Mouse (Mus musculus) cerebellum, adult 8-10 months (tissue): ENCODE measurements at regions not wholly inside any gene's neighbourhood (a gene's known extent, or its start where the extent isn't known, plus 50 kb on each side); places are given as distances from the start of the nearest gene placed in this dataset.

Source experiments
- DNase-seq: peaks from one replicate; pipeline ENCODE4 v3.0.0; 2022

DNA sequence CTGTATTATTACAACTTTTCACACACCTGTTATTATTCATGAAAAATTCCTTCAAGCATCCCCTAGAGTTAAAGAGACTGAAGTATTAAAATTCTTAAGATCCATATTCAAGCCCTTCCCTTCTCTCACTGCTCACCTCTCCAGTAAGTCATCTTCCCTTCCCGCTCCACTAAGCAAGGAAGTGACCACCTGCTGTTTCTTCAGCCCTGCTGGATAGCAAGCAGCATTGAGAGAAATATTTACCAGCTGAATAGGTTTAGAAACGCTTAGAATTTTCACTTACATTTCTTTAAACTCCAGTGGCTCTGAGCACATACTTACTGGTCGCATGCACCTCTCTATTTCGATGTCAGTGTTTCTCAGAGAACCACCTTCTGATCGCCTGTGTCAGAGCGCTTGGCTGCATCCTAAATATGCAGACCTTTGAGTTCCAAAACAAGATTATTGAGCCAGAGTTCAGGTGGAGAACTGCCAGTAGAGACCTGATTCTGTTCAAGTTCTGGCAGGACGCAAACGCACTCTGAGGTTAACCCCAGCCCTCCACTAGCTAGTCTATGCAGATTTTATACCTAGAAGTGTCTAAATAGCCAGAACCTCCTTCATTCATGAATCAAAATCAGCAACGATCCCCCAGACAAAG, 314.9 kb downstream of the Mllt3 start:
- no peak for DNase-seq

DNA sequence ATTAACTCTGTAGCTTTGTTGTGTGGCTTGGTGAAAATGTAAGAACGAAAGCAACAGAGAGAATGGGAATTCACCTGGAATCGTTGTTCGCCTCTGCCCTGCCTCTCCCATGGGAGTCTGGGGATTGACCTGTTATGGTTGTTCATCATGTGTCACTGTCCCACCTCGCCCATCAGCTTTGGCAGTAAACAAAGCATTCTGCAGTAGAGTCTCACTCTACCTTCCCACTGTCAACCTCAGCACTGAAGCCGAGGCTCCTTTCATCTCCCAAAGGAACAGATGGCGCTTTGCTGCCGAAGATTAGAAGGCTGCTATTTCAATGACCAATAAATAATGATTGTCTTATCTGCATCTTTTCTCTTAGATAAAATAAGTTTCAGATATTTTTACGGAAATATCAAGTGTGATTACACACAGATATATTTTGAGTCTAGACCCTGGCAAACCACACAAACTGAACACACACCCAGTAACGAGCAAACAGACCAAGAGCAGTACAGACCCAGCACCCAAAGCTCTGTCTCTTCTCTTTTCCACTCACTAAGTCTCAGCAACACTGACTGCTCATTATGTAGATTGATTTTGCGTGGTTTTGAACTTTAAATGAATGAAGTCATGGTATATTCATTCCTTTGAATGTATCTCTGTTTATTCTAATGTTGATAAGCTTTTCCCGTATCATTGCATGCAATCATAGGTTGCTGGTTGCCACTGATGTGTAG, 317.8 kb downstream of the Mllt3 start:
- no peak for DNase-seq

DNA sequence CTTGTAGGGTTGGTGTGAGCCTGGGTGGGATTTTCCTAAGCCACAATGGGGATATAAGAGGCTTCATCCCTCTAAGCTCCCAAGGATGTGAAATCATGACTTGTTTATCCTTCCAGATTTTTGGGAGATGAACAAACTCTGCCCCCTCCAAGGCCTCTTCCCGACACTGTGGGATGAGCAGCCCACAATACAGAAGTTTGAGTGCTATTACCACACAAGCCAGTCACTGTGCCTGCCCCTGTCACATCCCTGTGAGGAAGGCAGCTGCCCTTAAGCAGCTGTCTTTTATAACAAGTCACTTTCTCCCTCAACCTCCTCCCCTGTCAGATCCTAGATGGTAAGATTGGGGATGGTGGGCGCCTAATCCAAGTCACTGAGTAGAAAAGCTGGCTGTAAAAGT, 320.5 kb downstream of the Mllt3 start:
- no peak for DNase-seq

DNA sequence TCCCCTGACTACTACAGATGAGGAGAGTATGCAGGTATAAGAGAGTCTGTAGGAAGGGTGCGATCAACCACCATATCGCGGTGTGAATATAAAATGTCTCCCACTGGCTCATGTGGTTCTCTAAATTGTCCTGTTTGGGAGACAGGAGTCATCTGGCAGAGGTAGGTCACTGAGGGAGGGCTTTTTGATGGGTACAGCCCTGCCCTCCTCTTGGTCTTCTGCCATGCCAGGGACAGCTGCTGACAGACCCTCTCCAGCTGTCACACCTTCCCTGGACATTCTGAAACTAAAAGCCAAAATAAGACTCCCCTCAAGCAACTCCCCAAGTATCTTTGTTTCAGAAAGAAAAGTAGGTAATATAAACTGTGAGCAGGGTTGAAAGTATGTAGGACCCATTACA, 320.9 kb downstream of the Mllt3 start:
- DNase-seq, result no peak

DNA sequence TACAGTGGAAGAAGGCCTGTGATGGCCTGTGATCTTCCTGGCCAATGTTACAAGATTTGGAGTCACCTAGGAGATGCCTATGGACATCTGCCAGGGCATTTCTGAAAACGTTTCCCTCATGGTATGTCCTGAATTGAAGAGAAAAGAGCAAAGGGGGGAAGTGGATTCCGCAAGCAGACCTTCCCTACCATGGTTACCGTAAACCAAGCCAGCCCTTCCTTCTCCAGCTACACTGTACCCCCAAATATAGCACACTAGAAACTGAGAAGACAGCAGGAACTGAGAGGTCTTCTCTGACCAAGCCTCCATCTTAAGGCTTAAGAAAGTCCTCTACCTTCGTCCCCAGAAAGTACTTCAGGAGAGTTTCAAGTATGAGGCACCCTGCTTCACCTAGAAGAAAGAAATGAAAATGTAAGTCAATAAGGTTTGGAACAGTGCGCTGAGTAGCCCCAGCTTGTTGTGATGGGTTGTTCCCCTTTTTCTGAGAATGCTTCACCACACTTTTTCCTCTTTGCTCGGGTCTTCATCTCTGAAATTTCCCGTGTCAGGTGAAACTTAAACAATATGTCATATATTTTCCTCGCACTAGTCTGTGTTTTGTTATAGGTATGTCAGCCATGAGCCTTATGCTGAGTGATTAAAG, 321.9 kb downstream of the Mllt3 start:
- no peak for DNase-seq

DNA sequence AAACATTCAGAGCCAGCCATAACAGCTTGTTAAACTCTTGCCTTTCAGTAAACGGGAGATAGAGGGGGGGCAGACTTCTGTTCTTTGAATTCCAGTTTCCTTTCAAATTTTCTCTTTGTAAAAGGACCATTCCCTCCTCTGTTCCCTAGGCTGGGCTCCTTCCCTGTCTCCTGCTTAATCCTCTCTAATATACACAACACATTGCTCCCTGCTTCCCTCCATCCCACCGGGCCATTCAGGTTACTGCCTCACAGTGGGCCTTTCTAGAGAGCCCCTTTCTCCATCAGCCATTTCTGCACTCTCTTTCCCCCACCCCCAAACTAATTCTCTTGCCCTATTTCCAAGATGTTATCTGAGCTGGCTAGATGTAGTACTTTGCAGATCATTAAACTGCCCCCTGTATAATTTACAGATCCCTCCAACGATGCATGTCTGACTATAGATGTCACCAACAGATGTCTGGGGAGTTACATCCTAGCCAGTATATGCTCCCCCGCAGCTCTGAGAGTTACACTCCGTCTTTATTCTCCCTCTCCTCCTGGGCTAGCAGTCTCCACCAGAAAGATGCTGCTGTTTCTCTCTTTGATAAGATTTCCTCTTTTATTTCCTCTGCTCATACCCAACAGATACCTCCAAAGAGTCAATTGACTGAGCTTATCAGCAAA, 324.1 kb downstream of the Mllt3 start:
- no peak for DNase-seq

DNA sequence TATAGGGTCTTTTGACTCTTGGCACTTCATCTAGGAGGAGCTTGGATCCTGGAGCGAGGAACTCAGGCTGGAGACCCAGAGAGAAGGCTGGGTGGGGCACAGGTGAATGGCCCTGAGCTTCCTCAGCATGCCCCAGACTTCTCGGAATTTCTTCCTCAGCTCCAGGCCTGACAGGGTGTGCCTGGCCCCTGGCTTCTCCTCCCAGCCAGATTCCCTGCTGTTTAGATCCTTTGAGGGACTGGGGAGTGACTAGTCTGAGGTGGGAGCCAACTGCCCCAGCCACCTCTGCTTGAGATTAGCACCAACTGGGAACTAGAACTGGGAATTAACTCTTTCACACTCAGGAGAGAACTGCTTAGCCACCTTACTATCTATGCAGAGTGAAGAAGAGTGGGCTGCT, 325.8 kb downstream of the Mllt3 start:
- DNase-seq, result no peak

DNA sequence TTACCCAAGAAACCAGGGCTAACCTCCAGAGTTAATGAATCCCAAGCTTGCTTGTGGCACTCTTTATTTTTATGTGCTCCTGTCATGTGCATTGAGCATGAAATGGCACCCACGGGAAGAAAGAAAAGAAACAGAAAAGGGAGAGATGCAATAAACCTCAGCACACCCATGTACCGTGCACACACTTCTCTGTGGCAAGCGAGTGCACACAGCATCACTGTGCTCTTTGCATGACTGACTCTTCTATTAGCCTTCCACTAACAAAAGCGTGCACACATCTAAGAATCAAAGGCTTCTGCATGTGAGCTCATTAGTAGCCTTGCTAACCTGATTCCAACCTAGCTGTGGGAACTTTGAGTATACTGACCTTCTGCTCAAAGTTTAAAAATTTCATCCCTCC, 330.3 kb downstream of the Mllt3 start:
- no peak for DNase-seq

DNA sequence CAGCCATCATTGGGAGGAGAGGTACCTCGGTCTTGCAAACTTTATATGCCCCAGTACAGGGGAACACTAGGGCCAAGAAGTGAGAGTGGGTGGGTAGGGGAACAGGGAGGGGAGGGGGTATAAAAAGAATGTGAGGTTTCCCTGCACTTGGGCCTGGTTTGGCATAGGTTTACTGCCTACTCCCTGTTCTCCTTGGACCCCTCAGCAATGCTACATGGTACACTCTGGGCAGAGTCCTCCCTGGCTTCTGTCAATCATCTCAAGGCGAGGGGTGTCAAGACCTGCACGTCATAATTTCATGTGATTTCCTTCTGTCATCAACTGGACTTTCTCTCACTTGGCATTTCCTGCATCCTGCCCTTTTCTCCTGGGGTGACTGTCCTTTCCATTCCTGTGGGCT, 330.9 kb downstream of the Mllt3 start:
- no peak for DNase-seq

DNA sequence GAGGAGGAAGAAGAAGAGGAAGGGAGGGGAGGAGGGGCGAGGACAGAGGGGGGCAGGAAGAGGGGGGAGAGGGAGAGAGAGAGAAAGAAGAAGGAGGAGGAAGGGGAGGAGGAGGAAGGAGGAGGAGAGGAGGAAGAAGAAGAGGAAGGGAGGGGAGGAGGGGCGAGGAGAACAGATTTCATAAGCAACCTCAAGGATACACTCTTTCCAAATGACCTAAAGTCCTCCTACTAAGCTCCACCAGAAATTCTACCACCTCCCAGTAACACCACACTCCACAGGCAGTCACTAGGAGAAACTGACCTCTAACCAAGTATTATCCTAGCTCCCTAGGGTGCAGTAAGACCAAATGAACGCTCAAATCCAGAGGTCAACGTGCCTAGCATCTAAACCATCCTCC, 332.1 kb downstream of the Mllt3 start:
- DNase-seq, result no peak

DNA sequence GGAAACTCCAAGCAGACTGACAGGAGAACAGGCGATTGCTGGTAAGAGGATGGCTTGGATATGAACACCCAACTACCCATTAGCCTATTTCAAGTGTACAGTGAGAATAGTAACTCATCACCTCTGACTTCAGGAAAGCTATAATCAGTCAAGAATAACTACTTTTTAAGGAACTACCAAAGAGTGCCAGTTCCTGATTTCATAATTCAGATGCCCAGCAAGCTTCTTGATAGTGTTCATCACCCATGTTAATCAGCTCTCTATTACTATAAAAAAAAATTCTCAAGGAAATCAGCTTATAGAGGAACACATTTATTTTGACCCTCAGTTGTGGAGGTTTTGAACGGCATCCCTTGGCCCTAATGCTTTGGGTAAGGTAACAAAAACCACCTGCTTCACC, 332.7 kb downstream of the Mllt3 start:
- DNase-seq, result no peak

DNA sequence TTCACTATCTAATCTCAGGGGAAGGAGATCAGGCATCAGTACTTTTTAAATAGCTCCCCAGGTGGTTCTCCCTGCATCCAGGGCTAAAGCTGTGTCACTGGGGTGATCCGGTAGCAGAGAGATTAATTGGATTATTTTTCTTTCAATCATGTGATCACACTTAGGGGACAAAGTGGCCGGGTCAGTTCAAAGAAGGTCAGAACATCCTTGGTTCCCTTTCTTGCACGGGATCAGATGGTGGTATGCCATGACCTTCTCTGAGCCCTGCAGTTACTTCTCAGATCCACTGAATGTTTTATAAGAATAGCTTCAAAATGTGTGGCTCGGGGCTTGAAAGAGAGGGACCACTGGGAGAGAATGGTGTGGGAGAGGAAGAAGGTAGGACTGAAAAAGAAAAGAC, 333.6 kb downstream of the Mllt3 start:
- no peak for DNase-seq

DNA sequence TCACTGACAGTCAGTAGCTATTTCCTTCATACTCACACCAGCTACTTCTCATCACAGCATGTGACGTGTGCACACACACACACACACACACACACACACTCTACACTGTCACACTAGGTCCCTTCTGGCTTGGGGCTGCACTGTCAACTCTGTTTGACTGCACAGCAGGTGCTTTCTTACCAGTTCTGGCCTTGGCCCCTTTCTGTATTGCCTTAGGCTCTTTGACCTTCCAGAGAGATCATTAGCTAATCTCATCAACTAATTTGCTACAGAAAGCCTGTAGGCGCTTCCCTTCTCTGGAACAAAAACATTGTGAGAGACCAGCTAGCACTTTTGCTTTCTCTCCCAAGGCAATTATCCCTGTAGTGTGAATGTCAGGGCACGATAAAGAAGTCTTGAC, 334.4 kb downstream of the Mllt3 start:
- DNase-seq, result no peak

DNA sequence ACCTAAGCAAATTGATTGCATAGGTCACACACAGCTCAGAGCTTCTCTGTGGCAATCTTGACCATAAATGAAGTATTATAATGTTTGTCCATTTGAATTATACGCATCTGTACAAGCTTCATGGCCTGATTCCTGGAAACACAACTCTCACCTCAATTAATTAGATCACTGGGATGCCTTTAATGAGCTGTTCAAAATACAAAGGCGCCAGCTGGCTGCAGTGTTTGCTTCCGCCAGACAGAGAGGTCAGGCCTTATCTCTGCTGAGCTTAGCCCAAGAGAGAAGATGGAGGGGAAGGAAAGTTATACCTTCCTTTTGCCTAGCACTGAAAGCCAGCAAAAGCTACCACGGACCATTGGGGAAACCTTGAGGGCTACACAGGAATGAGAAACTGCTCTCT, 336.2 kb downstream of the Mllt3 start:
- DNase-seq, result no peak

DNA sequence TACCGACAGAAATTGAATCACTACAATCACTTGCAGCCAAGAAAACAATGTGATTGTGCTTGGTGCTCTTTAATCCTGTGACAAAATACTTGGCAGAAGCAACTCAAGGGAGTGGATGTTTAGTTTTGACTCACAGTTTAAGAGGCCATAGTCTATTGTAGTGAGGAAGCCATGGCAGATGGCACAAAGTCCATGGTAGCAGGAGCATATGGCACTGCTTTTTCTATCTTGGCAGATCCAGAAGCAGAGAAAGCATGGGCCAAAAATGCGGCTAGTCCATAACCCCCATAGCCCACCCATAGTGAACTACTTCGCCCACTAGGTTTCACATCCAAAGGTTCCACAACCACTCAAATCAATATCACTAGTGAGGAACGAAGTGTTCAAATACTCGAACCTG, 337.4 kb downstream of the Mllt3 start:
- DNase-seq, result no peak

DNA sequence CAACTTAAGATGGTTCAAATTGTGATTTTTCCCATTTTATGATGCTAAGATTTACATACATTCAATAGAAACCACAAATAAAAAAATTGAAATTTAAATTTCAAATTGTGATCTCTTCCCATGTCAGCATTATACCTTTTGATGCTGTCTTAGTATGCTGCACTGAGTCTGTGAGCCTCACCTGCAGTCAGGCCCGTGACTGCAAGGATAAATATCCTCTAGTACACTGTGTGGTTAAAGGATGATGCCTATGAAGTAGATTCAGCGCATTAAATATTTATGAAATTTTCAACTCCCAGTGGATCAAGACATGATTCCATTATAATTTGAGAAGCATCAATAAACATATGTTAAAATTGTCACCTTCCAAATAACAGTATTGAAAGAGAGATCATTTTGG, 340.4 kb downstream of the Mllt3 start:
- DNase-seq, result no peak

DNA sequence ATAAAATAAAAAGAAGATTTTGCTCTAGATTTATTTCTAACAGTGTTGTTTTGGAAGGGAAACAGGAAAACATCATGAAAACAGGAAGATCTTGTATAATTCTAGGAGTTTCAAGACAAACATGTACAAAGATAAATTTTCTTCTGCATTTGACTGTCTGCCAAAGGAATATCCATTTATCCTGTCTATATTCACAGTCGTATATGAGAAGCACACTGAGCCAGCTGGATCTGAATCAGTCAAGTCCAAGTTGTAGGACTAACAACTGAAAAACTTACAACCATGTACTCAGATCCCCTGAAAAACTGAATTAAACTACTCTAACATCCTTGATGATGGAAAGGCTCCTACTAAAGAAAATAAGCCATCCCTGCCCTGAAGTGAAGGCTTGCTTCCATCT, 348.2 kb downstream of the Mllt3 start:
- DNase-seq, result no peak

DNA sequence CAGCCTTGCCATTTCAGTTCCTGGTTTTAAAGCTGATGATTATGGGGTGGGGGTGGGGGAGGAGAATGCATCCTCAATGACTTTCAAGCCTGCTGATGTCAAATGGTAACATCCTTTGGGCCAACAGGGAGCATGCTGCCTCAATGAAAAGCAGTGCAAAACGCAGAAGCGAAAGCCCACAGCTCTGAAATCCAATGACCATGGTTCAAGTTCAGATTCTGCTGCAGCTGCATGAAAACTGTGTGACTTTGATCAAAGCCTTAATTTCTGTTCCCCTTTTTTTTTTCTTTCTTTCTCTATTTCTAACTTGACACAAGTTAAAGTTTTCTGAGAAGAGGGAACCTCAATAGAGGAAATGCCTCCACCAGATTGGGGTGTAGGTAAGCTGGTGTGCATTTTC, 350.4 kb downstream of the Mllt3 start:
- DNase-seq, result no peak

DNA sequence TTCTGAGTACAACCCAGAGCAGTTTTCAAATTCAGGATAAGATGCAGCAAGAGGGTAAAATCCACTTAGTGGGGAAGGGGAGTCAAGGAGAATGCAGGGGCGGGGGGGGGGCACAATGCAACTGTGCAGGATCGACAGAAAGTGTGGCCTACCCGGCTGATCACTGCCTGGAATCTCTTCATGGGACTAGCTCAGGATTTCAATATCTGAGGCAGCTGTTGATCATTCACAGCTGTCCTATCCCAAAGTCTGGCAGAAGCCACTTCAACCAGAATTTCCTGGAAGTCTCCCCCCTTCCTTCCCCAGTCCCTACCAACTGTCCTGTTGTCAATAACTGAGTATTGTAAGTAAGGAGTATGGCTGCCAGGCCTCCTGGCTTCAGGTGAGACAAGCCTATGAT, 362.1 kb downstream of the Mllt3 start:
- DNase-seq, result no peak

DNA sequence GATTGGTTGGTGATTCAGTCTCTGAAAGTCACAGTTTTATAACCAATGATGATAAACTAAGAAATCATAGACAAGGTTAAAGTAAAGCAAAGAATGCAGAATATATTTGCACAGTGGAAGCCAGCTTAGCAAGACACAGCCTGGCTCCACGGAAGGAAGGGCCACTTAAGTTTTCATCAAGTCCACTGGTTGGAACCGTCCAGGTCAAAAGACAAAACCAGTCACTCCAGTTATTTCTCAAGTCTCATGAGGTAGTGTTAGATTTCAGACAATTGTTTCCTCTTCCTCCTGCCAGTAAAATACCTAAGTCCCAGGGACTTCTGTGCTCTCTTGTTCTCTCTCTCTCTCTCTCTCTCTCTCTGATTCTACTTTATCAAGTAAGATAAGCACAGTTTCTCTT, 363.0 kb downstream of the Mllt3 start:
- DNase-seq, result no peak

DNA sequence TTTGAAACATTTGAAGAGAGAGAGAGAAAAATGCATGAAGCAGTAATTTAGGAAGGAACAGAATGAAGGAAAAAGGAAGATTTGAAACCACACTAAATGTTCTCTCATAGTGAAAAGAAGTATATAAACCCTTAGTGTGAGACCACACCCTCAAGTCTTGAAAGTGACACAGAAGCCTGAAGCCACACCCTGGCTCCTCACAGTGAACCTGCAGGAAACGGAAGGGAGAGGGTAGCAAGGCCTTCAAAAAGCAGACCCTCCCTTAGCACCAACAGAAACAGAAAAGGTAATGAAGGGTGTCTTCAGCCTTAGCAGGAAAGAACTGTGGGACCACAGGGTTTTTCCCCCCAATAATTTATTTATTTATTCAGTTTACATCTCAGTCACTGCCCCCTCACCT, 363.7 kb downstream of the Mllt3 start:
- no peak for DNase-seq

DNA sequence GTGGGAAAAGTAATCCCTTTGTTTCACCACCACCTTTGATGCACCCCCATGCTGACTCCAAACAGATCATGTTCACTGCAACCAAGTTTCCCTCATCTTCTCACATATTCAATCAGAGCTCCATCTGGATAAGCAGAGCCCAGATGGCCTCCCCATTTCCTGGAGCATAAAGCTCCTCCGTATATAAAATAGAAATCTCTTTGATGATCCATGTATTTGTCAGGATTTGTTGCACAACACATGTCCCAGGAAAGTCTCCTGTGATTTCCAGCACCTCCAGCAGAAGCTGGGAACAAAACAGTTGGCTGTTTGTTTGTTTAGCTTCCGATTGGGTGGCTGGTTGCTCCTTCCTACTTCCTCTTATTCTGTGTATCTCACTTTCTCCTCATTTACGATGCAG, 364.9 kb downstream of the Mllt3 start:
- no peak for DNase-seq

DNA sequence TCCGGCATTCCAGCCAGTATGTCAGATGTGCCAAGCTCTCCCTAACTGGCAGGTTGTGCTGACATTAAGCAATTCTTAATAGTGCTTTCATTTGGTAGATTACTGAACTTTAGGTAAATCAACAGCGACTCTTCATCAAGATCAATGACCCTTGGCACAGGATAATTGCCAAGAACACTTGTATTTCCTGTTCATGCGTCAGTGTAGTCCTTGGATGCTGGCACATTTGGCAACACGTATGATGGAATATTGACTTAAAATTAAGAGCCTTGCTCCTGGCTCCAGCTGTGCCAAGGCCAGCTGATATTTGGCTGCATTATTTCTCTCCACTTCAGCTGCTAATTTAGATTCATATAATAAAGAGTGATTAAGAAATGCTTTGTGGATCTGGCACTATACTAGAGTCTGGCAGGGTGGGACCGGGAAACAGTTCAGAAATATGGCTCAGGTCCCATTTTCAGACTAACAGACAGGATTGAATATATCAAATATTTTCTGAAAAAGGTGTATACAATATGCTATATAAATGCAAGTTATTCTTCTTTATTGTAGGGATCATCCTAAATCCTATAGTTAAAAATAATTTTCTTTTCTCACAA, 365.5 kb downstream of the Mllt3 start:
- DNase-seq, result no peak

DNA sequence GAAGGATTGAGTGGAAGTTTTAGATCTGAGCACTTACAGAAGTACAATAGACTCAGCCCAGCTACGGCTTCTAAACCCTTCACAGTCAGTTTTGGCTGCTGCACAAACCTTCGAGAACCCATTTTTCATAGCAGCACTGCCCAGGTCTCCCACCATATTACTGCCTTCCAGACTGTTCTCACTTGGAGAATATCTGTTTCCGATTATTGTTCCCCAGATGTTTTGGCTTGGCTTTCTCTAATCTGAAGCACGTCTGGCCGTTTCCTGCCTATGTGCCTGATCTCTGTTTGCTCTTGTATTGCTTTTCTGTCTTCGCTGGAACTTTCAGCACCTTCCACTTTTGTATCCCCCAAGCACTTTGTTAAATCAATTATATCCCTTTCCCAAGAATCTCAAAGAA, 368.0 kb downstream of the Mllt3 start:
- no peak for DNase-seq
